Mouse (Mus musculus) neural tube, embryonic 11.5 days (tissue): ENCODE results near the gene Ptges. TPM values are rescaled to one million over a fixed set of nuclear protein-coding genes. Genes with fewer than 3 reads are reported as not detected.
"Not testable (repeated sequence)": the region's sequence is repeated elsewhere in the genome, so short reads cannot be mapped to it uniquely, and the experiment has no call there.

ENCODE experiments used
- ATAC-seq: fragments of 200-750 bp; cut with Nextera tagmentation; 2 replicates; pipeline ENCODE4 v1.8.0; 2017; ENCODE audit warnings: moderate number of reproducible peaks, mild to moderate bottlenecking, moderate TSS enrichment, moderate library complexity; ENCODE audit not compliant: insufficient read depth, low FRiP score, low TSS enrichment
- DNase-seq: peaks from one replicate; pipeline ENCODE4 v3.0.0-alpha.2; 2015; ENCODE audit warnings: low spot score
- H3K27ac ChIP-seq: fragments of 300-500 bp; sonication (generic); 2 replicates; pipeline ENCODE4 v1.5.1; 2014; ENCODE audit warnings: low read depth, mild to moderate bottlenecking, low read length
- H3K27me3 ChIP-seq: fragments of 300-500 bp; sonication (generic); 2 replicates; pipeline ENCODE4 v1.6.1; 2014; ENCODE audit warnings: mild to moderate bottlenecking, low read length, mixed read lengths; ENCODE audit not compliant: control insufficient read depth, insufficient read depth
- H3K36me3 ChIP-seq: fragments of 300-500 bp; sonication (generic); 2 replicates; pipeline ENCODE4 v1.6.1; 2014; ENCODE audit warnings: mild to moderate bottlenecking, low read length, moderate library complexity, mixed read lengths; ENCODE audit not compliant: control insufficient read depth, insufficient read depth
- H3K4me1 ChIP-seq: fragments of 300-500 bp; sonication (generic); 2 replicates; pipeline ENCODE4 v1.6.1; 2014; ENCODE audit warnings: low read length, mixed read lengths; ENCODE audit not compliant: control insufficient read depth, insufficient read depth
- H3K4me2 ChIP-seq: fragments of 300-500 bp; sonication (generic); 2 replicates; pipeline ENCODE4 v1.6.1; 2014; ENCODE audit warnings: low read depth, mild to moderate bottlenecking, moderate library complexity
- H3K4me3 ChIP-seq: fragments of 300-500 bp; sonication (generic); 2 replicates; pipeline ENCODE4 v1.5.1; 2014; ENCODE audit warnings: low read depth, low read length
- H3K9ac ChIP-seq: fragments of 300-500 bp; sonication (generic); 2 replicates; pipeline ENCODE4 v1.6.1; 2014; ENCODE audit warnings: mild to moderate bottlenecking, low read length
- H3K9me3 ChIP-seq: fragments of 300-500 bp; sonication (generic); 2 replicates; pipeline ENCODE4 v1.6.1; 2016; ENCODE audit warnings: low read length; ENCODE audit not compliant: control insufficient read depth
- WGBS: fragments of 180-500 bp; shearing (Covaris S2); extraction: QIAGEN DNeasy Blood & Tissue Kit; methylation state at CpG from one replicate; pipeline ENCODE4 v1.1.7; 2014; 5-methylcytosine and 5-hydroxymethylcytosine counted together
- polyA plus RNA-seq: library from polyadenylated mRNA; unstranded; fragments of >200 nt; fragmentation: Nextera tagmentation; extraction: Ambion mirVana; gene quantifications from 2 replicates; pipeline ENCODE4 v1.2.1, GENCODE M21; 2014

Gene Ptges
- polyA plus RNA-seq, 1 experiment from 2014 or later = 2.6 TPM

DNA sequence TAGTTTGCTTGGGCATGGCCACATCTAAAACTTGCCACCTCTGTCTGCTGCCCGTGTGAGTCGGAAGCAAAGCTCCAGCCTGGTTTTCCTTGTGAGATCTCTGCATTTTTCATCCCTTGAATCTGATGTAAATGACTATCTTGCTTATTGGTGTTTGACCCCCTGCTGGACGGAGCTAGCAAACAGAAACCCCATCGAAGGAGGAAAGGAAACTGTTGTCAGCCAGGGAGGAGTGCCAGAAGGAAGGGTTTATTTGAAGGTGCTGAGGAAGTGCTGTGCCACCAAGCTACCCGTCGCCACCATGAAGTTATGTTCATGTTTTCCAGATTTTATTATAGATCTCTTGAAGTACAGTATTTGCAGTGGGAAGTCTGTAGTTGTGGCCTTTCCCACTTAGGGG lies 25.1 kb upstream of the Ptges start:
- Histone ChIP-seq H3K27ac (no peak overlapping the region), H3K36me3 (peaks cover 6% of the 10 kb centered on the region; the same call in 1 of the 2 replicates), H3K4me2 (no peak overlapping the region), H3K27me3 (no peaks in the 10 kb centered on the region), H3K9ac (no peak overlapping the region), H3K9me3 (no peaks in the 10 kb centered on the region), H3K4me1 (peaks cover 11% of the 10 kb centered on the region), H3K4me3 (no peak overlapping the region)
- DNase-seq = no peak
- 78% methylated on average over 6 of the region's 6 CpGs for WGBS
- ATAC-seq = no peak

DNA sequence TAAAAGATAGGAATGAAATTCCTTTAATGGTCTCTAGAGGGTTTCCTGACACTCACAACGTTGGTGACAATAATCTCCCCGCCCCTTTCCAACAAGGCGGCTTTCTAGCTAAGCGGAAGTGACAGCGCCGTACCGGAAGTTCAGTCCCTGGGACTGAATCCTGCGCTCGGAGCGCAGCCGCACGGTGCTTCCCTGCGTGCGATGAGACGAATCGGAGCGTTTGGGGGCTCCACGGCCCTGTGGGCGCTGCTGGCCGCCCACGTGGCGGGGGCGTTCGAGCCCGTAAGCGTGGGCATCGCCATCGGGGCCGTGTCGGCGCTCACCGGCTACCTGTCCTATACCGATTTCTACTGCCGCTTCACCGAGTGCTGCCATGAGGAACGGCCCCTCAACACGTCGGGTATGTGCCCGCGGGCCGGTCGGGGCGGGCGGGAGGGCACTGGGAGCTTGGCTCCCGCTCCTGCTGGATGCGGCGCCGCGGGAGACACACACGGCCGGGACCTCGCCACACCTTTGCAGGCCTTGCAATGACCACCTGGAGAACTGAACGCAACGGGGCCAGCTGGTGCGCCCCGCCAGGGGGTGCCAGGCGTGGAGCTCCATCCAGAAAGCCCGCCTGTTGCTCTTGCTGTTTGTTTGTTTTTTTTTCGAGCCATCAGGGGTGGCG lies 23.3 kb upstream of the Ptges start, which contains the start of gene Tor1b:
Tor1b (plus strand) TSS at position 136 of the 667 bp plus-strand sequence.
- peak within 1 kb of the TSS; percentile 81 for H3K4me3 ChIP-seq
- peak within 1 kb of the TSS; percentile 85 for H3K9ac ChIP-seq
- under 1% methylated on average over 60 of the region's 60 CpGs for whole genome bisulfite sequencing

DNA sequence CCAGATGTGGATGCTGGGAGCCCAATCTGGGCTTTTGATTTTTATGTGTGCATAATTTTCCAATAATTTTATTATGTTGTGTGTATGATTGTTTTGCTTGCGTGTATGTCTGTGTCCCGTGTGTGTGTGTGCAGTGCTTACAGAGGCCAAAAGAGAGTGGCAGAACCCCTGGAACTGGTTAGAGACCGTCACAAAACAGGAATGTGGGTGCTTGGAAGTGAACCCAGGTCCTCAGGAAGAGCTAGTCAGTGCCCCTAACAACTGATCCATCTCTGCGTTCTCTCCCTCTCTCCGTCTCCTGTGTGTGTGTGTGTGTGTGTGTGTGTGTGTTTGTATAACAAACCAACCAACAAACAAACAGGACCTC lies 22.8 kb upstream of the Ptges start:
- WGBS = 28% methylated on average over 5 of the region's 5 CpGs
- Histone ChIP-seq H3K36me3 (peaks cover 6% of the 10 kb centered on the region; the same call in 1 of the 2 replicates), H3K4me2 (peak overlapping the region; percentile 81), H3K9ac (peak overlapping the region; percentile 38; the same call in 1 of the 2 replicates), H3K27ac (no peak overlapping the region), H3K4me1 (peaks cover 11% of the 10 kb centered on the region), H3K4me3 (peak overlapping the region; percentile 81), H3K9me3 (no peaks in the 10 kb centered on the region), H3K27me3 (no peaks in the 10 kb centered on the region)
- ATAC-seq (peak; percentile 38; the same call in 1 of the 2 replicates), DNase-seq (no peak)

More for the DNA sequence above, 23.3 kb upstream of the Ptges start, which contains the start of gene Tor1b:
- Histone ChIP-seq H3K36me3 (peaks cover 6% of the 10 kb centered on the region; the same call in 1 of the 2 replicates), H3K9me3 (no peaks in the 10 kb centered on the region), H3K4me2 (peak within 1 kb of the TSS; percentile 81), H3K27ac (peak within 1 kb of the TSS; percentile 70; the same call in 1 of the 2 replicates), H3K27me3 (no peaks in the 10 kb centered on the region), H3K4me1 (peaks cover 11% of the 10 kb centered on the region)
- ATAC-seq (peak; percentile 77), DNase-seq (peak; percentile 89)

DNA sequence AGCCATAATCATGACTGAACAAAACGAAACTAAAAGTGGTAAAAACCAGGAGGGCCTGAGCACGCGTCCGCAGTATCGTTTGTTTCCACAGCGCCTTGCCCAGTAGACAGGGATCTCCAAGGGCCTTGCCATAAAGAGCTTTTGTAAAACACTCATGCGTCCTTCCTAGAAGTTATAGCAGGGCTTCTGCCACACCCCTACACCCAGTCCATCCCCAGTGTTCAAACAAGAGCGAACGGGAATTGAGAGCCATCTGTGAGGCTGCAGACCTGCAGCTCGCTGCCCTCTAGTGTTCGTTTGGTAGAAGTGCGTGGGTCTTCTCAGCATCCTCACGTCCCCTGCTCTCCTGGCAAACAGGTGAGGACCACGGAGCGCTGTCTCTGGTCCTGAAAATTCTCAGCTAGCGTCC lies 12.9 kb upstream of the Ptges start:
- H3K9me3 ChIP-seq = no peaks in the 10 kb centered on the region
- no peaks in the 10 kb centered on the region for H3K36me3 ChIP-seq
- H3K27me3 ChIP-seq = no peaks in the 10 kb centered on the region
- peak overlapping the region; percentile 27; the same call in 1 of the 2 replicates for H3K4me2 ChIP-seq
- H3K27ac ChIP-seq = no peak overlapping the region
- ATAC-seq (no peak), DNase-seq (peak; percentile 73)
- H3K4me1 ChIP-seq = no peaks in the 10 kb centered on the region
- no peak overlapping the region for H3K9ac ChIP-seq
- WGBS = 27% methylated on average over 16 of the region's 16 CpGs
- peak overlapping the region; percentile 23; the same call in 1 of the 2 replicates for H3K4me3 ChIP-seq

DNA sequence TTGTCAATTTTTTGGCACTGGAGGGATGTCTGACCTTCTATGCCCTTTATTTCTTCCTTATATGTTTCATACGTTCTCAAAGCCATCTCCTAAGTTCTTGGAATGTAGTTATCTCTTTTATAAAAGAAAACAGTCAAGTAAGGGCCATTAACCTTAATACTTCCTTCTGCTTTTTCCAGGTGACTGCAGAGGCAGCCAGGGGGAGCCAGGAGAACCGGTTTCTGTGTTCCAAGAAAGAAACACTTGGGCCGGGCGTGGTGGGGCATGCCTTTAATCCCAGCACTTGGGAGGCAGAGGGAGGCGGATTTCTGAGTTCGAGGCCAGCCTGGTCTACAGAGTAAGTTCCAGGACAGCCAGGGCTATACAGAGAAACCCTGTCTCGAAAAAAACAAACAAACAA lies 12.5 kb upstream of the Ptges start:
- H3K4me1 ChIP-seq, ATAC-seq, H3K9me3 ChIP-seq, H3K9ac ChIP-seq, H3K4me3 ChIP-seq, H3K27ac ChIP-seq, H3K27me3 ChIP-seq, DNase-seq, H3K36me3 ChIP-seq, H3K4me2 ChIP-seq: not testable (repeated sequence)
- WGBS = 53% methylated on average over 7 of the region's 7 CpGs

DNA sequence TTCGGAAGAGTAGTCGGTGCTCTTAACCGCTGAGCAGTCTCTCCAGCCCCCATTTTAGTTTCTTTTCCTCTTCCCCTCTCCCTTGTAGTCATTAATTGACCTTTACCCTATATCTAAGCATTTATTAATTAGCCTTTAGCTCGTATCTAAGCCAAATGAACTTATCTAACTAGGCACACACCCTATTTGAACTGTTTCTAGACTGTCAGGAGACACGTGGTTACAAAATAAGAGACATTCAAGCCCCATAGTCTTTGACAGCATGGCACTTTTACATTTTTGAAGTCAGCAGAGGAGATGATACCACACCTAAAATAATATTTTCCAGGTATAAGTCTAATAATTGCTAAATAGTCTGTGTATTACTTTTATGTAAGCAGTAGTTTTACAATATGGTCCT lies 11.9 kb upstream of the Ptges start:
- Histone ChIP-seq H3K4me2 (no peak overlapping the region), H3K4me3 (no peak overlapping the region), H3K27me3 (no peaks in the 10 kb centered on the region), H3K36me3 (no peaks in the 10 kb centered on the region), H3K27ac (no peak overlapping the region), H3K4me1 (no peaks in the 10 kb centered on the region), H3K9ac (no peak overlapping the region), H3K9me3 (no peaks in the 10 kb centered on the region)
- no peak for DNase-seq
- WGBS = 87% methylated on average over 5 of the region's 5 CpGs
- ATAC-seq = no peak

DNA sequence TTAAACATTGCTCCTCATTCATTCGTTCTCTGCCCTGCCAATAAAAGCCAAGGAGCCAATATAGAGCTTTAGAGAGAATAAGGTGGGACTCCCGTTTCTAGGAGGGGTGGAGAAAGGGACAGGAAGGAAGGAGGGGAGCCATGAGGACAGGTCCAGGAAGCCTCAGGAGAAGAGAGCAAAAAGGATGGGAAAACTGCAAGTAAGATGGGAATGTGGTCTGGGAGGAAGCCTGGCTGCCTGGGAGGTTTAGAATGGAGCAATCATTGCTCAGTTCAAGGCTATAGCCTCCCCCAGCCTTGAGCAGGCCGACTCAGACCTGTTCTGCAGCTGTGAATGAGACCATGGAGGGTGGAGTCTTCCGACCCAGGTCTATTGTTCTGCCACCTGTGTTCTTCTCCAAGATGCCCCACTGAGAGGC lies 8.9 kb upstream of the Ptges start:
- Histone ChIP-seq H3K9ac (no peak overlapping the region), H3K27ac (no peak overlapping the region), H3K36me3 (no peaks in the 10 kb centered on the region), H3K4me2 (no peak overlapping the region), H3K4me3 (no peak overlapping the region), H3K4me1 (no peaks in the 10 kb centered on the region), H3K9me3 (no peaks in the 10 kb centered on the region), H3K27me3 (no peaks in the 10 kb centered on the region)
- DNase-seq = no peak
- WGBS = 52% methylated on average over 4 of the region's 4 CpGs
- no peak for ATAC-seq

DNA sequence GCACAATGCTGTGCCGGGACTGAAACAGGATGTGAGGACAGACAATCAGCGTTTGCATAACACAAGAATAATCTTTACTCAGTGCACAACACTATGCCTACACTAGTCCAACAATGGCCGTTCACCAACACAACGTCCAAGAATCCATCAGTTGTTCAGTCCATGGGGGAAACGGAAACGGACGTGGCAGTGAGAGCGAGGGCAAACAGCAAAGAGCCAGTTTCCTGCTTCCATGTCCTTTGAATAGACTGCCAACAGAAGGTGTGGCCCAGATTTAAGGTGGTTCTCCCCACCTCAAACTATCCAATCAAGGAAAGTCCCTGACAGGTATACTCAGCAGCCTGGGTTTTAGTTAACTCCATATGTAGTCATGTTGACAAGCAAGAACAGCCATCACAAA lies 8.1 kb upstream of the Ptges start:
- Histone ChIP-seq H3K4me2 (no peak overlapping the region), H3K4me1 (no peaks in the 10 kb centered on the region), H3K4me3 (no peak overlapping the region), H3K27ac (no peak overlapping the region), H3K9ac (no peak overlapping the region), H3K36me3 (no peaks in the 10 kb centered on the region), H3K27me3 (no peaks in the 10 kb centered on the region), H3K9me3 (no peaks in the 10 kb centered on the region)
- 88% methylated on average over 8 of the region's 8 CpGs for WGBS
- DNase-seq (no peak), ATAC-seq (no peak)

DNA sequence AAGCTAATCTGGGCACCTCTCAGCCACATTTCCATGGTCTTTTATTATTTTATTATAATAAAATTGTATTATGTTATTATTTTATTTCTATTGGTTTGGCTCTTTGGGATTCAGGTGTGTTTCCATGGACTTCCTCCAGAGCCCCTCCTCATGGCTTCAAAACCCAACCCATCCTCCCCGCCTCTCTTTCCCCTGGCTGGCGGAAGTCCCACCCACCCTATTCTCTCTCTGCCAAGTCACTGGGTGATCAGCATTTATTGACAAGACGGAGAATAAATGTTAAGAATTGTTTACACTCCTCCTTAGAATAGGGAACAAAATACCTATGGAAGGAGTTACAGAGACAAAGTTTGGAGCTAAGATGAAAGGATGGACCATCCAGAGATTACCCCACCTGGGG lies 7.1 kb upstream of the Ptges start:
- Histone ChIP-seq H3K4me1 (no peaks in the 10 kb centered on the region), H3K4me2 (no peak overlapping the region), H3K27ac (no peak overlapping the region), H3K27me3 (no peaks in the 10 kb centered on the region), H3K4me3 (no peak overlapping the region), H3K36me3 (no peaks in the 10 kb centered on the region), H3K9ac (no peak overlapping the region), H3K9me3 (no peaks in the 10 kb centered on the region)
- no peak for DNase-seq
- no peak for ATAC-seq
- 73% methylated on average over 3 of the region's 3 CpGs for WGBS
